Mouse (Mus musculus) right cerebral cortex, postnatal 25 days (tissue): ENCODE measurements around the gene Ksr1.
"Not testable (repeated sequence)": the region's sequence is repeated elsewhere in the genome, so short reads cannot be mapped to it uniquely, and the experiment has no call there.

Experiments
- DNase-seq: peaks from one replicate; pipeline ENCODE4 v3.0.0; 2022

Gene Ksr1

GRCm38 (mm10) chr11:79036324-79036723, 109.9 kb downstream of the Ksr1 start:
- no peak for DNase-seq

- DNase-seq, result no peak
Measured at GRCm38 (mm10) chr11:79033636-79034035, 112.6 kb downstream of the Ksr1 start.

- DNase-seq, result no peak
Measured at GRCm38 (mm10) chr11:79033021-79033420, 113.2 kb downstream of the Ksr1 start.

GRCm38 (mm10) chr11:79031452-79031746, 114.8 kb downstream of the Ksr1 start:
- no peak for DNase-seq

- peak; percentile 71 for DNase-seq
Measured at GRCm38 (mm10) chr11:79030570-79031451, 115.4 kb downstream of the Ksr1 start.

GRCm38 (mm10) chr11:79023751-79024150, 122.5 kb downstream of the Ksr1 start:
- no peak for DNase-seq

- DNase-seq, result no peak
Measured at GRCm38 (mm10) chr11:79023342-79023741, 122.9 kb downstream of the Ksr1 start.

- no peak for DNase-seq
Measured at GRCm38 (mm10) chr11:79022836-79023235, 123.4 kb downstream of the Ksr1 start.

- no peak for DNase-seq
Measured at GRCm38 (mm10) chr11:79020535-79021045, 125.6 kb downstream of the Ksr1 start.

- no peak for DNase-seq
Measured at GRCm38 (mm10) chr11:79019839-79020534, 126.2 kb downstream of the Ksr1 start.

GRCm38 (mm10) chr11:79018954-79019704, 127.1 kb downstream of the Ksr1 start:
- DNase-seq, result peak; percentile 50

GRCm38 (mm10) chr11:79017161-79017606, 129.0 kb downstream of the Ksr1 start:
- no peak for DNase-seq

GRCm38 (mm10) chr11:79016236-79016635, 130.0 kb downstream of the Ksr1 start:
- DNase-seq, result no peak

- DNase-seq, result no peak
Measured at GRCm38 (mm10) chr11:79015660-79016215, 130.5 kb downstream of the Ksr1 start.

GRCm38 (mm10) chr11:79014602-79015325, 131.4 kb downstream of the Ksr1 start:
- DNase-seq, result no peak

- no peak for DNase-seq
Measured at GRCm38 (mm10) chr11:79013806-79014205, 132.4 kb downstream of the Ksr1 start.

- DNase-seq, result no peak
Measured at GRCm38 (mm10) chr11:79013056-79013455, 133.2 kb downstream of the Ksr1 start.

- DNase-seq, result no peak
Measured at GRCm38 (mm10) chr11:79012529-79012928, 133.7 kb downstream of the Ksr1 start.

- no peak for DNase-seq
Measured at GRCm38 (mm10) chr11:79008891-79009290, 137.3 kb downstream of the Ksr1 start.

- no peak for DNase-seq
Measured at GRCm38 (mm10) chr11:79008007-79008775, 138.0 kb downstream of the Ksr1 start.

- not testable (repeated sequence) for DNase-seq
Measured at GRCm38 (mm10) chr11:79007356-79007755, 138.9 kb downstream of the Ksr1 start.
